Mouse (Mus musculus) stomach, postnatal 0 days (tissue): ENCODE measurements around the gene Gm7954. TPM values are rescaled to one million over a fixed set of nuclear protein-coding genes. Genes with fewer than 3 reads are reported as not detected.
"Not testable (repeated sequence)": the region's sequence is repeated elsewhere in the genome, so short reads cannot be mapped to it uniquely, and the experiment has no call there.

Experiments used
- ATAC-seq: fragments of 200-750 bp; cut with Nextera tagmentation; 2 replicates; pipeline ENCODE4 v1.8.0; 2017; ENCODE audit not compliant: low FRiP score, low TSS enrichment
- DNase-seq: peaks from one replicate; pipeline ENCODE4 v3.0.0-alpha.2; 2016; ENCODE audit warnings: low spot score
- H3K27ac ChIP-seq: fragments of 300-500 bp; sonication (generic); replicated peaks from 2 replicates; pipeline ENCODE4 v1.5.1; 2014; ENCODE audit warnings: mild to moderate bottlenecking, control low read depth
- H3K27me3 ChIP-seq: fragments of 300-500 bp; sonication (generic); 2 replicates; pipeline ENCODE4 v1.6.1; 2014; ENCODE audit warnings: low read length; ENCODE audit not compliant: control insufficient read depth, insufficient read depth
- H3K36me3 ChIP-seq: fragments of 300-500 bp; sonication (generic); 2 replicates; pipeline ENCODE4 v1.6.1; 2014; ENCODE audit warnings: low read length, mixed read lengths; ENCODE audit not compliant: control insufficient read depth, insufficient read depth
- H3K4me1 ChIP-seq: fragments of 300-500 bp; sonication (generic); replicated peaks from 2 replicates; pipeline ENCODE4 v1.6.1; 2014; ENCODE audit warnings: antibody characterized with exemption; ENCODE audit not compliant: control insufficient read depth, insufficient read depth
- H3K4me2 ChIP-seq: fragments of 300-500 bp; sonication (generic); replicated peaks from 2 replicates; pipeline ENCODE4 v1.6.1; 2014; ENCODE audit warnings: low read depth, mild to moderate bottlenecking, control low read depth, moderate library complexity
- H3K4me3 ChIP-seq: fragments of 300-500 bp; sonication (generic); 2 replicates; pipeline ENCODE4 v1.5.1; 2014; ENCODE audit warnings: low read depth, low read length, control low read depth
- H3K9ac ChIP-seq: fragments of 300-500 bp; sonication (generic); 2 replicates; pipeline ENCODE4 v1.6.1; 2014; ENCODE audit warnings: mild to moderate bottlenecking, low read length, control low read depth, mixed read lengths
- H3K9me3 ChIP-seq: fragments of 300-500 bp; sonication (generic); 2 replicates; pipeline ENCODE4 v1.6.1; 2016; ENCODE audit warnings: low read length; ENCODE audit not compliant: control insufficient read depth
- CTCF ChIP-seq: IDR thresholded peaks from 2 replicates; pipeline ENCODE4 v1.5.1; 2016; ENCODE audit warnings: antibody characterized with exemption, low read depth, mild to moderate bottlenecking, moderate library complexity
- WGBS: fragments of 180-500 bp; shearing (Covaris S2); extraction: QIAGEN DNeasy Blood & Tissue Kit; methylation state at CpG from one replicate; pipeline ENCODE4 v1.1.7; 2014; 5-methylcytosine and 5-hydroxymethylcytosine counted together
- polyA plus RNA-seq: library from polyadenylated mRNA; unstranded; fragments of >200 nt; fragmentation: Nextera tagmentation; extraction: Ambion mirVana; gene quantifications from 2 replicates; pipeline ENCODE4 v1.2.1, GENCODE M21; 2015

Gm7954 gene
- not detected in 2 replicates for polyA plus RNA-seq

GRCm38 (mm10) chr14:41453418-41453817 lies at the start of gene Gm7954:
Gene Gm7954, minus strand, starts transcription at chr14:41453518.
- not testable (repeated sequence) for H3K4me1 ChIP-seq, H3K36me3 ChIP-seq, H3K9ac ChIP-seq, ATAC-seq, H3K27ac ChIP-seq, H3K4me3 ChIP-seq, H3K9me3 ChIP-seq, H3K27me3 ChIP-seq, H3K4me2 ChIP-seq, DNase-seq
- no CpG with 5 or more reads among the region's 2 CpGs for WGBS

GRCm38 (mm10) chr14:41489385-41489784 lies 36.1 kb upstream of the Gm7954 start, which contains the start of gene Gm3486:
Gene Gm3486, minus strand, starts transcription at chr14:41489485.
- ATAC-seq, H3K36me3 ChIP-seq, DNase-seq, H3K4me2 ChIP-seq, H3K4me3 ChIP-seq, H3K9me3 ChIP-seq, H3K4me1 ChIP-seq, H3K27ac ChIP-seq, H3K9ac ChIP-seq, H3K27me3 ChIP-seq: not testable (repeated sequence)

DNA sequence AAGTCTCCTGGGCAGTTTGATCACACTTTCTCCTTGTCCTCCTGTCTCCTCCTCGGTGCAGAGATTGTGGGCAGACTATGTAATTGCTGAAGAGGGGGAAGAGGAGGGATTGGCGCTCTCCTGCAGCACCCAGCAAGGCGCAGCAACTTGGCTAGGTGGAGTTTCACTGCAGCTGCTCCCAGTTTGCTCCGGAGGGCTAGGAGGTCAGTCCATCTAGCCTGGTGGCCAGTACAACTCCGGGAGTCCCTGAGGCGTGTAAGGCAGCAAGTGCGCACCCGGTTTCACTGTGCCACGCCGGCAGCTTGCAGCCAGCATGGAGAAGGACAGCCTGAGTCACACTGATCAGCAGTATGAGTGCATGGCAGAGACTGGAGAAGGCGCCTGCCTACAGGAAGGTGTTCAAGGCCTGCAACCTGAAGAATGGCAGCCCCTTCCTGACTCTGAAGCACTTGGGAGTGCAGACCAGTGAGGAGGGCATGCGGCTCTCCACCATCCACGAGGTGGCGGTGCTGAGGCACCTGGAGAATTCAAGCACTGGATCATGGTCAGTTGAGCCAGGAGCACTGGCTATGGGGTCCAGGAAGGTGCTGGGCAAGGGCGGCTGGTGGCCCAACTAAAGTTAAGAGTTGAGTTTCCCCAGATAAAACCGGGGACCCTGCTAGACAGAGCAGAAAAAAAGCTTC lies 27.8 kb downstream of the Gm7954 start:
- H3K4me2 ChIP-seq: not testable (repeated sequence)

DNA sequence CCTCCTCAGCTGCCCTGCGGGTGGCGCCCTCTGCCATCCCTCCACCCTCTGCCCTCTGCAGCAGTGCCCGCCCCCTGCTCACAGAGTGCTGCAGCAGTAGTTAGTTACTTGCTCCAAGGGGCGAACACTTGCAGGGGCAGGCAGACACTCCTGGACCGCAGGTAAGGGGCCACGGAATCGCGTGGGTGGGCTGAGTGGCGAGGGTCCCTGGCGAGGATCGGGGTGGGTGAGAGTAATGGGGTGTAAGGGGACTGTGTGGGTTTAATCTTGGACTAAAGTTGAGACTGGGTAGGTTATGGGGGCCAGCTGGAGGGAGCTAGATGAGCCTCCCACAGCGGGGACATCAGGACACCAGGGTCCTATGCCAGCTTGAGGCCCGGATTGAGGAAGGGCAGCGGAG lies 28.6 kb downstream of the Gm7954 start:
- H3K27me3 ChIP-seq, H3K27ac ChIP-seq, H3K36me3 ChIP-seq, H3K4me1 ChIP-seq, H3K4me3 ChIP-seq, ATAC-seq, H3K9ac ChIP-seq, H3K9me3 ChIP-seq, H3K4me2 ChIP-seq: not testable (repeated sequence)
- peak; percentile 11 for DNase-seq
- 18% methylated on average over 13 of the region's 14 CpGs for WGBS

More for the DNA sequence above, 27.8 kb downstream of the Gm7954 start:
- not testable (repeated sequence) for ATAC-seq, H3K27me3 ChIP-seq, H3K27ac ChIP-seq, H3K9ac ChIP-seq, H3K4me1 ChIP-seq, H3K9me3 ChIP-seq, H3K4me3 ChIP-seq, H3K36me3 ChIP-seq
- WGBS: 12% methylated on average over 10 of the region's 16 CpGs
- TF ChIP-seq CTCF: peak; percentile 50
- DNase-seq: peak; percentile 26

DNA sequence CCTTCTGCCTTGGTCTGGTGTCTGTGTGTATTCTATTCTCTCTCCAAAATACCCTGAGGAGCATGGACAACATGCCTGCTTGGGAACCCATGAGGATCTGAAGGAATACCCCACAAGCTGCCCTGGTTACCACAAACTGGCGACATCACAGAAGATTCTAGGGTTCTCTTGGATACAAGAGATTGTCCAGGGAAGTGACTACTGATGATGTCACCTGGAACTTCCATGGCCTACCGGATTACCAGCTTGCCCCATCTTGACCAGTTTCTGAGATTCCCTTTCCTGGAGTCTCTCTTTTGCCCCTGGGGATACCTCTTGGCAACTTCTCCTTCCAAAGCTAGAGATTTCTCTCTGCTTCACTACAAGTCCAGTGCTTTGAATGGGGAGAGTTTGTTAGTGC lies 45.1 kb downstream of the Gm7954 start, which contains the start of gene Gm6482:
Gm6482 (minus strand) TSS at position 101 of the 400 bp plus-strand sequence.
- H3K9ac ChIP-seq, ATAC-seq, H3K4me3 ChIP-seq, H3K27me3 ChIP-seq, H3K4me2 ChIP-seq, DNase-seq, H3K4me1 ChIP-seq, H3K27ac ChIP-seq, H3K9me3 ChIP-seq, H3K36me3 ChIP-seq: not testable (repeated sequence)
- no CpG with 5 or more reads among the region's 2 CpGs for WGBS

Other genes with a start within 250 kb of the Gm7954 start
- not detected in 2 replicates for gene Gm2832, start 174.7 kb downstream of the Gm7954 start, polyA plus RNA-seq
- gene Gm5798, start 104.9 kb downstream of the Gm7954 start, polyA plus RNA-seq: not detected in 2 replicates
- not detected in 2 replicates for gene Gm7945, start 67.1 kb downstream of the Gm7954 start, polyA plus RNA-seq
- not detected in 2 replicates for gene Gm6482, start 45.2 kb downstream of the Gm7954 start, polyA plus RNA-seq
- gene Gm3486, start 36.0 kb upstream of the Gm7954 start, polyA plus RNA-seq: not detected in 2 replicates
- gene Gm7970, start 102.1 kb upstream of the Gm7954 start, polyA plus RNA-seq: not detected in 2 replicates
- not detected in 2 replicates for gene 1700049E17Rik2, start 119.7 kb upstream of the Gm7954 start, polyA plus RNA-seq
- gene Gm3072, start 171.1 kb upstream of the Gm7954 start, polyA plus RNA-seq: not detected in 2 replicates
- gene Gm3676, start 193.0 kb upstream of the Gm7954 start, polyA plus RNA-seq: not detected in 2 replicates
- gene Gm8068, start 248.4 kb upstream of the Gm7954 start, polyA plus RNA-seq: not detected in 2 replicates